Mouse (Mus musculus): ENCODE results near the gene Cntnap1. TPM values are rescaled to one million over a fixed set of nuclear protein-coding genes. Genes with fewer than 3 reads are reported as not detected.

Gene Cntnap1
- polyA plus RNA-seq, 2 experiments, result 0.56 to 1.5 TPM

GRCm38 (mm10) chr11:101216936-101217335, 46.6 kb downstream of the Cntnap1 start:
- H3K27me3 ChIP-seq (ENCODE audit: control insufficient read depth, insufficient read depth, low read length), result no peaks in the 10 kb centered on the region
- H3K36me3 ChIP-seq (ENCODE audit: control insufficient read depth, insufficient read depth, low read length), result peaks cover 44% of the 10 kb centered on the region
- H3K27ac ChIP-seq (replicated peaks; ENCODE audit: low read depth, low read length), result no peak overlapping the region
- no peak overlapping the region for H3K4me2 ChIP-seq (replicated peaks; ENCODE audit: low read depth, low read length, severe bottlenecking)
- no peaks in the 10 kb centered on the region for H3K4me1 ChIP-seq (ENCODE audit: control insufficient read depth, insufficient read depth, low read length)
- 83% methylated on average over 5 of the region's 5 CpGs for WGBS
- DNase-seq (ENCODE audit: low spot score) (no peak), ATAC-seq (ENCODE audit: low FRiP score, low read depth) (no peak)
- H3K4me3 ChIP-seq (replicated peaks; ENCODE audit: low read length), result no peak overlapping the region
- no peak overlapping the region for H3K9ac ChIP-seq (ENCODE audit: low read depth, low read length, severe bottlenecking)
- H3K9me3 ChIP-seq (ENCODE audit: control insufficient read depth, low read length), result no peaks in the 10 kb centered on the region
- no peak for TF ChIP-seq POLR2A (IDR thresholded peaks at IDR 0.05; ENCODE audit: borderline replicate concordance, extremely low read depth, insufficient read depth, insufficient read length)

- TF ChIP-seq POLR2A (IDR thresholded peaks at IDR 0.05; ENCODE audit: borderline replicate concordance, extremely low read depth, insufficient read depth, insufficient read length), result no peak
- ATAC-seq (ENCODE audit: low FRiP score, low read depth) (no peak), DNase-seq (ENCODE audit: low spot score) (no peak)
- H3K36me3 ChIP-seq (ENCODE audit: control insufficient read depth, insufficient read depth, low read length), result peaks cover 33% of the 10 kb centered on the region
- WGBS, result 82% methylated on average over 10 of the region's 10 CpGs
- H3K27ac ChIP-seq (replicated peaks; ENCODE audit: low read depth, low read length), result no peak overlapping the region
- no peak overlapping the region for H3K4me3 ChIP-seq (replicated peaks; ENCODE audit: low read length)
- H3K27me3 ChIP-seq (ENCODE audit: control insufficient read depth, insufficient read depth, low read length), result no peaks in the 10 kb centered on the region
- no peaks in the 10 kb centered on the region for H3K4me1 ChIP-seq (ENCODE audit: control insufficient read depth, insufficient read depth, low read length)
- no peak overlapping the region for H3K4me2 ChIP-seq (replicated peaks; ENCODE audit: low read depth, low read length, severe bottlenecking)
- H3K9ac ChIP-seq (ENCODE audit: low read depth, low read length, severe bottlenecking), result no peak overlapping the region
- H3K9me3 ChIP-seq (ENCODE audit: control insufficient read depth, low read length), result no peaks in the 10 kb centered on the region
These were observed 48.2 kb downstream of the Cntnap1 start for GRCm38 (mm10) chr11:101218436-101219055.

GRCm38 (mm10) chr11:101220853-101221252, 50.5 kb downstream of the Cntnap1 start:
- Histone ChIP-seq H3K36me3 (ENCODE audit: control insufficient read depth, insufficient read depth, low read length) (peaks cover 11% of the 10 kb centered on the region; the same call in 1 of the 2 replicates), H3K9me3 (ENCODE audit: control insufficient read depth, low read length) (no peaks in the 10 kb centered on the region), H3K4me3 (replicated peaks; ENCODE audit: low read length) (no peak overlapping the region), H3K4me1 (ENCODE audit: control insufficient read depth, insufficient read depth, low read length) (peaks cover 6% of the 10 kb centered on the region), H3K27me3 (ENCODE audit: control insufficient read depth, insufficient read depth, low read length) (no peaks in the 10 kb centered on the region), H3K9ac (ENCODE audit: low read depth, low read length, severe bottlenecking) (no peak overlapping the region), H3K27ac (replicated peaks; ENCODE audit: low read depth, low read length) (no peak overlapping the region), H3K4me2 (replicated peaks; ENCODE audit: low read depth, low read length, severe bottlenecking) (no peak overlapping the region)
- TF ChIP-seq POLR2A (IDR thresholded peaks at IDR 0.05; ENCODE audit: borderline replicate concordance, extremely low read depth, insufficient read depth, insufficient read length), result no peak
- DNase-seq (ENCODE audit: low spot score) (no peak), ATAC-seq (ENCODE audit: low FRiP score, low read depth) (no peak)
- WGBS, result 68% methylated on average over 2 of the region's 2 CpGs

GRCm38 (mm10) chr11:101221306-101221986, 51.1 kb downstream of the Cntnap1 start:
- no peak overlapping the region for H3K9ac ChIP-seq (ENCODE audit: low read depth, low read length, severe bottlenecking)
- H3K27me3 ChIP-seq (ENCODE audit: control insufficient read depth, insufficient read depth, low read length), result no peaks in the 10 kb centered on the region
- peaks cover 8% of the 10 kb centered on the region; the same call in 1 of the 2 replicates for H3K36me3 ChIP-seq (ENCODE audit: control insufficient read depth, insufficient read depth, low read length)
- no peak for DNase-seq (ENCODE audit: low spot score)
- H3K4me1 ChIP-seq (ENCODE audit: control insufficient read depth, insufficient read depth, low read length), result peaks cover 6% of the 10 kb centered on the region
- no peak for ATAC-seq (ENCODE audit: low FRiP score, low read depth)
- H3K9me3 ChIP-seq (ENCODE audit: control insufficient read depth, low read length), result no peaks in the 10 kb centered on the region
- 88% methylated on average over 8 of the region's 8 CpGs for WGBS
- no peak overlapping the region for H3K4me3 ChIP-seq (replicated peaks; ENCODE audit: low read length)
- no peak overlapping the region for H3K4me2 ChIP-seq (replicated peaks; ENCODE audit: low read depth, low read length, severe bottlenecking)
- H3K27ac ChIP-seq (replicated peaks; ENCODE audit: low read depth, low read length), result no peak overlapping the region
- no peak for TF ChIP-seq POLR2A (IDR thresholded peaks at IDR 0.05; ENCODE audit: borderline replicate concordance, extremely low read depth, insufficient read depth, insufficient read length)

- DNase-seq (ENCODE audit: low spot score) (no peak), ATAC-seq (ENCODE audit: low FRiP score, low read depth) (no peak)
- no peaks in the 10 kb centered on the region for H3K36me3 ChIP-seq (ENCODE audit: control insufficient read depth, insufficient read depth, low read length)
- H3K4me3 ChIP-seq (replicated peaks; ENCODE audit: low read length), result no peak overlapping the region
- H3K27me3 ChIP-seq (ENCODE audit: control insufficient read depth, insufficient read depth, low read length), result no peaks in the 10 kb centered on the region
- no peak overlapping the region for H3K4me2 ChIP-seq (replicated peaks; ENCODE audit: low read depth, low read length, severe bottlenecking)
- WGBS, result 79% methylated on average over 3 of the region's 3 CpGs
- H3K9ac ChIP-seq (ENCODE audit: low read depth, low read length, severe bottlenecking), result no peak overlapping the region
- H3K4me1 ChIP-seq (ENCODE audit: control insufficient read depth, insufficient read depth, low read length), result peaks cover 6% of the 10 kb centered on the region
- no peaks in the 10 kb centered on the region for H3K9me3 ChIP-seq (ENCODE audit: control insufficient read depth, low read length)
- no peak for TF ChIP-seq POLR2A (IDR thresholded peaks at IDR 0.05; ENCODE audit: borderline replicate concordance, extremely low read depth, insufficient read depth, insufficient read length)
- no peak overlapping the region for H3K27ac ChIP-seq (replicated peaks; ENCODE audit: low read depth, low read length)
These were observed 54.0 kb downstream of the Cntnap1 start for GRCm38 (mm10) chr11:101224337-101224736.

All from limb, embryonic 14.5 days (tissue).